ENCODE assay signal across 8 mouse cellular contexts in the genomic region with DNA sequence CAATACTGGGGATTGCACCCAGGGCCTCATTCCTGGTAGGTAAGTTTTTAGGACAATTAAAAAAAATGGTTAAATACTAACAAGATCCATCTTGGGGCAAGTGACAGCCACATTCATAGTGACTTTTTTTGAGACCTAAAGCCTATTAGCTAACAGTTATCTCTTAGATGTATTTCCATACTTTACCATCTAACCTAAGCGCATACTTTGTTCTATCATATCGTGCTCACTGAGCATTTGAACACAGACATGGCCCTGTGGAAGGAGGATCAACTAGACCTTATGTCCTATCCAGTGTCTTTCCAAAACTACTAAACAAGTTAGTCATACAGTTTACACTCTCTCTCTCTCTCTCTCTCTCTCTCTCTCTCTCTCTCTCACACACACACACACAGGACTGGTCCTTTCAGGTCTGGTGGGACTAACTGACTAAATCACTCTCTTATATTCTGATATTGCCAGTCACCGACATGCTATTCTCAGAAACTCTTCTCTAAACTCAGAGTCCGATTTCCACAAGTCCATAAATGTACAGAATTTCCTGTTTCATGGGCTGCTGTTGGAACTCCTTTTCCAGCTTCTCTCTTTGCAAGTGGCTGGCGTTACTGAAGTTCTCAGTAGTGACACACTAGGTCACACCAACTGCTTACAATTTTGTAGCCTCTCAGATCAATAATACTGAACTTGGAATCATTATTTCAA. TPM values are rescaled to one million over a fixed set of nuclear protein-coding genes. Genes with fewer than 3 reads are reported as not detected.
DNase-seq lines count a peak whose midpoint lies in the region; ATAC-seq and TF ChIP-seq lines count a peak whose summit lies in the region.

No protein-coding gene starts in this region.

- ATAC-seq in heart, embryonic 16.5 days (replicated peaks; ENCODE audit: extremely low read depth, insufficient read depth, low FRiP score): no peak
- no peak for ATAC-seq in forebrain, embryonic 12.5 days (ENCODE audit: low FRiP score)
- ATAC-seq in liver, embryonic 12.5 days: no peak

- 0 out of 2 replicates have a peak overlapping the region, but pooled peaks have one; percentile 31 for H3K27ac ChIP-seq in heart, embryonic 16.5 days (ENCODE audit: low read length)
- H3K27ac ChIP-seq in forebrain, embryonic 12.5 days: peak overlapping the region; percentile 92
- peak overlapping the region; percentile 95 for H3K27ac ChIP-seq in liver, embryonic 12.5 days

- H3K9me3 ChIP-seq in heart, embryonic 16.5 days (replicated peaks; ENCODE audit: control insufficient read depth, low read length): no peaks in the 10 kb centered on the region
- no peaks in the 10 kb centered on the region for H3K9me3 ChIP-seq in E14TG2a.4 (ENCODE audit: low read length)
- no peaks in the 10 kb centered on the region for H3K9me3 ChIP-seq in forebrain, embryonic 12.5 days
- H3K9me3 ChIP-seq in liver, embryonic 12.5 days (replicated peaks): no peaks in the 10 kb centered on the region

- H3K27me3 ChIP-seq in heart, embryonic 16.5 days (ENCODE audit: control insufficient read depth, insufficient read depth, low read length): no peaks in the 10 kb centered on the region
- no peaks in the 10 kb centered on the region for H3K27me3 ChIP-seq in E14TG2a.4 (ENCODE audit: insufficient read depth, low read length)
- no peaks in the 10 kb centered on the region for H3K27me3 ChIP-seq in forebrain, embryonic 12.5 days
- H3K27me3 ChIP-seq in liver, embryonic 12.5 days (replicated peaks): no peaks in the 10 kb centered on the region

- no peaks in the 10 kb centered on the region for H3K36me3 ChIP-seq in heart, embryonic 16.5 days (ENCODE audit: control insufficient read depth, insufficient read depth)
- 0 out of 2 replicates have a peak, but pooled peaks cover 3% of the 10 kb centered on the region for H3K36me3 ChIP-seq in E14TG2a.4 (ENCODE audit: insufficient read depth, low read length)
- H3K36me3 ChIP-seq in forebrain, embryonic 12.5 days (replicated peaks): no peaks in the 10 kb centered on the region
- H3K36me3 ChIP-seq in liver, embryonic 12.5 days: no peaks in the 10 kb centered on the region

- H3K9ac ChIP-seq in heart, embryonic 16.5 days (ENCODE audit: low read length): peak overlapping the region; percentile 75
- H3K9ac ChIP-seq in forebrain, embryonic 12.5 days: peak overlapping the region; percentile 68
- H3K9ac ChIP-seq in liver, embryonic 12.5 days: peak overlapping the region; percentile 80

- peak overlapping the region; percentile 51 for H3K4me3 ChIP-seq in heart, embryonic 16.5 days (ENCODE audit: low read length)
- peak overlapping the region; percentile 77 for H3K4me3 ChIP-seq in E14TG2a.4 (replicated peaks; ENCODE audit: low read length)
- H3K4me3 ChIP-seq in forebrain, embryonic 12.5 days (replicated peaks): peak overlapping the region; percentile 43
- peak overlapping the region; percentile 59 for H3K4me3 ChIP-seq in liver, embryonic 12.5 days

- H3K4me2 ChIP-seq in heart, embryonic 16.5 days (ENCODE audit: low read depth, low read length): peak overlapping the region; percentile 66
- H3K4me2 ChIP-seq in forebrain, embryonic 12.5 days: peak overlapping the region; percentile 67
- H3K4me2 ChIP-seq in liver, embryonic 12.5 days: peak overlapping the region; percentile 75

- DNase-seq in heart, postnatal 4 days: no peak
- DNase-seq in ovary, postnatal 14 days (ENCODE audit: low spot score): no peak
- no peak for DNase-seq in retina, embryonic 14.5 days (ENCODE audit: low spot score)
- DNase-seq in thymus, postnatal 14 days: no peak

- H3K4me1 ChIP-seq in heart, embryonic 16.5 days (ENCODE audit: control insufficient read depth, insufficient read depth, low read length): peaks cover 11% of the 10 kb centered on the region
- H3K4me1 ChIP-seq in E14TG2a.4 (replicated peaks; ENCODE audit: low read depth, low read length): peaks cover 54% of the 10 kb centered on the region
- H3K4me1 ChIP-seq in forebrain, embryonic 12.5 days: peaks cover 24% of the 10 kb centered on the region
- peaks cover 66% of the 10 kb centered on the region for H3K4me1 ChIP-seq in liver, embryonic 12.5 days

- 44% methylated on average over 5 of the region's 5 CpGs for WGBS in heart, embryonic 16.5 days
- 55% methylated on average over 5 of the region's 5 CpGs for WGBS in forebrain, embryonic 12.5 days
- WGBS in liver, embryonic 12.5 days (ENCODE audit: insufficient replicate concordance): 42% methylated on average over 5 of the region's 5 CpGs

- no peak for TF ChIP-seq CTCF in E14TG2a.4 (conservative IDR thresholded peaks at IDR 0.05; ENCODE audit: low read length)

RNA-seq across cellular contexts. Expression of a gene that starts 1.5 kb away (rescaled TPM):
- 5.3 and 7.9 TPM in 2 replicates for polyA plus RNA-seq in heart, embryonic 16.5 days (2015; fragmentation: Nextera tagmentation; extraction: Ambion mirVana)
- total RNA-seq in heart, postnatal 4 days (2021): 100 to 1,000 TPM; 504 to 579 TPM
- polyA plus RNA-seq in forebrain, embryonic 12.5 days (2016; fragmentation: Nextera tagmentation; extraction: Ambion mirVana): 7.0 and 22.0 TPM in 2 replicates
- polyA plus RNA-seq in liver, embryonic 12.5 days (2016; fragmentation: Nextera tagmentation; extraction: Ambion mirVana): 9.3 and 17.8 TPM in 2 replicates

RNA-seq across cellular contexts. Expression of a gene that starts 1.8 kb away (rescaled TPM):
- polyA plus RNA-seq in heart, embryonic 16.5 days (2015; fragmentation: Nextera tagmentation; extraction: Ambion mirVana): 1.6 and 3.1 TPM in 2 replicates
- 100 to 1,000 TPM; 416 to 424 TPM for total RNA-seq in heart, postnatal 4 days (2021)
- 10.0 and 10.5 TPM in 2 replicates for polyA plus RNA-seq in forebrain, embryonic 12.5 days (2016; fragmentation: Nextera tagmentation; extraction: Ambion mirVana)
- 4.4 and 4.8 TPM in 2 replicates for polyA plus RNA-seq in liver, embryonic 12.5 days (2016; fragmentation: Nextera tagmentation; extraction: Ambion mirVana)

RNA-seq across cellular contexts. Expression of a gene that starts 7.3 kb away (rescaled TPM):
- 9.0 and 10.6 TPM in 2 replicates for polyA plus RNA-seq in heart, embryonic 16.5 days (2015; fragmentation: Nextera tagmentation; extraction: Ambion mirVana)
- total RNA-seq in heart, postnatal 4 days (2021): 100 to 1,000 TPM; 139 to 147 TPM
- 44.5 and 46.9 TPM in 2 replicates for polyA plus RNA-seq in forebrain, embryonic 12.5 days (2016; fragmentation: Nextera tagmentation; extraction: Ambion mirVana)
- 44.1 and 49.4 TPM in 2 replicates for polyA plus RNA-seq in liver, embryonic 12.5 days (2016; fragmentation: Nextera tagmentation; extraction: Ambion mirVana)

RNA-seq across cellular contexts. Expression of a gene that starts 8.9 kb away (rescaled TPM):
- polyA plus RNA-seq in heart, embryonic 16.5 days (2015; fragmentation: Nextera tagmentation; extraction: Ambion mirVana): 13.3 and 22.0 TPM in 2 replicates
- total RNA-seq in heart, postnatal 4 days (2021): 100 to 1,000 TPM; 359 to 370 TPM
- polyA plus RNA-seq in forebrain, embryonic 12.5 days (2016; fragmentation: Nextera tagmentation; extraction: Ambion mirVana): 82.7 and 84.6 TPM in 2 replicates
- polyA plus RNA-seq in liver, embryonic 12.5 days (2016; fragmentation: Nextera tagmentation; extraction: Ambion mirVana): 24.0 and 28.2 TPM in 2 replicates

RNA-seq across cellular contexts. Expression of a gene that starts 9.1 kb away (rescaled TPM):
- 5.5 and 9.9 TPM in 2 replicates for polyA plus RNA-seq in heart, embryonic 16.5 days (2015; fragmentation: Nextera tagmentation; extraction: Ambion mirVana)
- 100 to 1,000 TPM; 284 to 295 TPM for total RNA-seq in heart, postnatal 4 days (2021)
- 13.1 and 15.8 TPM in 2 replicates for polyA plus RNA-seq in forebrain, embryonic 12.5 days (2016; fragmentation: Nextera tagmentation; extraction: Ambion mirVana)
- polyA plus RNA-seq in liver, embryonic 12.5 days (2016; fragmentation: Nextera tagmentation; extraction: Ambion mirVana): 14.5 and 17.1 TPM in 2 replicates

Comparison
In these comparisons a context has a peak if more than half of its experiments do, and no peak if none do; other contexts are left out.
1. H3K27ac ChIP-seq: peak in every context shown above with its lines; median percentile 95 in liver, embryonic 12.5 days; 92 in forebrain, embryonic 12.5 days; 31 in heart, embryonic 16.5 days.